In the genomic region with DNA sequence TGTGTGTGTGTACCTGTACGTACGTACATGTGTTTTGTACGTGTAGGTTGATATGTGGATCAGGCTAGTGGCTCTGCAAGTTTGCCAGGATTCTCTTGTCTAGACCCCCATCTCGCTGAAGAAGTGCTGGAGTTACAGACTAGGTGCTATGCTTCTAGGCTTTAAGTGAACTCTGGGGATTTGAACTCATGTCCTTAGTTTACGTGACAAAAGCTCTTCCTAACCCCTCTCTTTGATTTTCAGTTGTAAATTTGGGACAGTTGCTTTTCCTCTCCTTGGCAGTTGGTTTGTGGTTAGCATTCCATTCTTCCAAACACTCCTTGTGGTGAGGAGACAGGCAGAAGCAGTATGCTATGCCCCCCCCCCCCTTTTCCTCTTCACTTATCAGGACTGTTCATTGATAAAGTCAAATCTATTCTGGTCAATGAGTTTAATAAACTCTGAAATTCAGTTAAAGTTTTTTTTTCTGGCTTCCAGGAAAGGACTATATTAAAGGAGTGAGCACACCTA, we compare ENCODE assay signal across 20 mouse cellular contexts.
"Had no signal": no experiment of that assay in that cellular context is flagged by ENCODE, and none has a peak within 500 bp of the region (broad histone marks: within the 10 kb centered on the region; RNA-seq: fewer than 3 reads in every experiment).

No protein-coding gene starts in this region.

- ATAC-seq: midbrain, embryonic 15.5 days had no signal

- H3K9me3 ChIP-seq: liver, embryonic 13.5 days; midbrain, embryonic 12.5 days; midbrain, embryonic 15.5 days had no signal

- H3K4me2 ChIP-seq: liver, embryonic 13.5 days; midbrain, embryonic 12.5 days; midbrain, embryonic 15.5 days had no signal

- DNase-seq: kidney, postnatal 25 days; layer of hippocampus, adult 9-11 months; layer of hippocampus, postnatal 36 days; liver, embryonic 13.5 days; lung, adult 2 months; lung, postnatal 14 days; lung, postnatal 4 days; right cerebral cortex, adult 18-20 months; right cerebral cortex, postnatal 14 days; right cerebral cortex, postnatal 4 days; thymus, adult 2 months; thymus, postnatal 14 days; thymus, postnatal 4 days had no signal

- H3K27ac ChIP-seq: kidney, postnatal 0 days; layer of hippocampus, adult 2 months; left cerebral cortex, adult 2 months; liver, embryonic 13.5 days; midbrain, embryonic 12.5 days; midbrain, embryonic 15.5 days; stomach, postnatal 0 days had no signal

- H3K4me3 ChIP-seq: layer of hippocampus, adult 2 months; left cerebral cortex, adult 2 months; liver, embryonic 13.5 days; midbrain, embryonic 12.5 days; midbrain, embryonic 15.5 days; myocyte had no signal

- H3K36me3 ChIP-seq: liver, embryonic 13.5 days; midbrain, embryonic 12.5 days; midbrain, embryonic 15.5 days had no signal

- H3K4me1 ChIP-seq: midbrain, embryonic 12.5 days; midbrain, embryonic 15.5 days had no signal

- H3K9ac ChIP-seq: liver, embryonic 13.5 days; midbrain, embryonic 12.5 days; midbrain, embryonic 15.5 days had no signal

- H3K27me3 ChIP-seq: liver, embryonic 13.5 days; midbrain, embryonic 12.5 days; midbrain, embryonic 15.5 days had no signal
